Mouse (Mus musculus) spleen, adult 18-20 months (tissue): ENCODE measurements around the gene Aak1.

Experiments used
- DNase-seq, 2 experiments: peaks; one replicate each; pipeline ENCODE4 v3.0.0; 2022; ENCODE audit warnings: mixed read lengths in 2 of 2

The Aak1 gene

DNA sequence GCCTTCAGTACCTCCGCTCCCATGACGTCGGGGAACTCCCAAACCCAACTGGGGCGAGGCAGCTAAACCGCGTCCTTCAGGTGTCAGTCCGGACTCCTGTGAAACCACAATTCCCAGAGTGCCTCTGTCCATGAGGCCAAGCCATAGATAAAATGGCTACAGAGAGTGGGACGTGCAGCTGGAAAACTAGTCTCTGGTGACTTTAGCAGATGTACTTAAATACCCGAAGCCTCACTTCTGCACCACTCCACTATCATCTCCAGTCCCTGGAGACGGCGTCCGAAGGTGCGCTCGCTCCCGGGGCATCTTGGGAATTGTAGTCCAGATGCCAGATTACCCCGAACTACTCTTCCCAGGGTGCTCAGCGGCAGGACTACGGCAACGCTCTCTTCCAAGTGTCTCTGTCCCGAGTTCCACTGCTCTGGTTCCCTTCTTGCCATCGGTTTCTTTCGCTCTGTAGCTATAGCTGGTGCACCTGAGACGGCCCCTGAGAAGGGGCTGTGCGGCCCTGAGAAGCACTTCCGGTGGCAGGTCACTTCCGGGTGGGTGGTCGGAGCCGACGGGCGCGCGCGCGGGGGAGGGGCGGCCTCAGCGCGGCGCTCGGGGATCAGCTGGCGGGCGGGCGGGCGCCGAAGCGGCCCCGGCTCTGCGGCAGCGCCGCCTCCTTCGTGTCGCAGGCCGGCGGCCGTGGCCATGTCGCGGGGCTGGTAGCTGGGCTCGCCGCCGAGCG, at the start of gene Aak1:
Gene Aak1, plus strand, starts transcription at position 603 of the 730 bp plus-strand sequence.
- DNase-seq, result peak; percentile 83 to 88

DNA sequence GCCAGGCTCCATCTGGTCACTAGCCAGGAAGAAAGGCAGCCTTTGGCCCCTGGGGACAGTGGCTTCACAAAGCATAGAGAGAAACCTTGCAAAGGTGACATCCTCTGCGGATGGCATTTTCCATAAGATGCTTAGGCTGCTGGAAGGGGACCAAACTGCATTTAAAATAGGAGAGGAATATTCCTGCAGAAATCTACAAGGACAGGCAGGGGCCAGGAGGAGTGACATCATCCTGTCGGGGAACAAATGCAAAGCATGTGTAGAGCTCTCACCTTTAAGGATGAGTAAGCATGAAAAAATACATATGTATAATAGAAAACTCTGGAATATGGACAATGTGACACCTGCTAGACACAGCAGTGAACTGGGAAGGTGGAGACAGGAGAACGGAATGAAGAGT, 48.9 kb upstream of the Aak1 start:
- no peak for DNase-seq

DNA sequence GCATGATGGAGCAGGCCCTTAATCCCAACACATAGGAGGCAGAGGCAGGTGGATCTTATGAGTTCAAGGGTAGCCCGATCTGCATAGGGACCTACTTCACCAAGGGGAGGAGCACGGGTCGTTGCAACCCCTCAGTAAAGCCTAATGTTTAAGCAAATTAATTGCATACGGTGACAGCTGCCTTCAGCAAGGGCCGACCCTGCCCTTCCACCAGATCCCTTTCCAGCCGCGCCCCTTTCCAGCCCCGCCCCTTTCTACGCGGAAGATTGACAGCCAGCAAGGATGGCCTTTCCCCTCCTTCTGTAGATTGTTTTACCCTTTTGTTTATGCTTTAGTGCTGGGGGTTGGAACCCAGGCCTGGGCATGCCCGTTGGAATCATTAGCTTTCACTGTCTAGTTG, 47.9 kb upstream of the Aak1 start:
- no peak for DNase-seq

DNA sequence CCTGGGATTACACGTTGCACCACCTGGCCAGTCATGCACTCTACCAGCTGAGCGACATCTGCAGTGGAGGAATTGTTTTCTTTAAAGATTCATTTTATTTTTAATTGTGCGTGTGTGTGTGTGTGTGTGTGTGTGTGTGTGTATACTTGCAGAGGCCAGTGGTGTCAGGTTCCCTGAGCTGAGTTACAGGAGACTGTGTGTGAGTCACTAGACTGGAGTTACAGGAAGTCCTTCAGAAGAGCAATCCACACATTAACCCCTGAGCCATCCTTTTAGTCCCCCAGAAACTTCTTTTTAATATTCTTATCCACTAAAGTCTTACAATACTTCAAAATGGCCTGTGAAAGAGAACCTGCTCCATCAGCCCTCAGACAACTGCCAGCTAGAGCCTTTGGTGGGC, 44.7 kb upstream of the Aak1 start:
- no peak for DNase-seq

DNA sequence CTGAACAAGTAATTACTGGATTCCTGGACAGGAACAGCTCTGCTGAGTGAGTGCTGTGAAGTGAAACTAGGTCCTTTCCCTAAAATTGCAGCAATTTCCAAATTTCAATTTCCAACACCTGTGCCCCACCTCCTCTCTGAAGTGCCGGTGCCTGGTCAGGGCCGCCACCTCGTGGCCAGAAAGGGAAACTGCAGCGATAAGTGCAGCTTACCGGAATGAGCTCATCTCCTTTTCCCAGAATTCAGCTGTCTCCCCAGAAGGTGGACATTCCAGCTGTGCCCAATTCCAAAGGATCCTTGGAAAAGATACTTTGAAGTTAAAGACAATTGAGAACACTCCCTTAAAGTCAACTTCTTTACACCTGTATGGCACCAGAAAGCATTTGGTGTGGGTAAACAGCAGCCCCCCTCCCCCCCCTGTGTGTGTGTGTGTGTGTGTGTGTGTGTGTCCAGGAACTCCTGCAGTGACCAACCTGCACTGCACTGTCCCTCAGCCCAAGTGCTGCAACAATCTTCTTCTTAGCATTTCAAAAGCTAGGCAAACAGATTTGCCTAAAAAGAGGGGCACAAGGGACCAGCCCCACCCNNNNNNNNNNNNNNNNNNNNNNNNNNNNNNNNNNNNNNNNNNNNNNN, 42.7 kb upstream of the Aak1 start:
- peak; percentile 36 to 67 for DNase-seq

DNA sequence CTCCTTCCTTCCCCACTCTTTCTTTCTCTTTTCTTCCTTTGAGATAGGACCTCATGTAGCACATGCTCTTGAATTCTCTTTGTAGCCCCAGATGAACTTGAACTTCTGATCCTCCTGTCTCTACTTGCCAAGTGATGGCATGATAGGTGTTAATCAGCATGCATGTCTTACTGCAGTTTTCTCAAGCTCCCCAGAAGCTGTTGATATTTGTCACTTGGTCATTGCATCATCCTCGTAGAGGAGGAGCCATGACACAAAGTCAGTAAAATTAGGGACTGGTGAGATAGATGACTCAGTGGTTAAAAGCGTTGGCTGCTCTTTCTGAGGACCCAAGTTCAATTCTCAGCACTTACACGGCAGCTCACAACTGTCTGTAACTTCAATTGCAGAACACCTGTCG, 36.4 kb upstream of the Aak1 start:
- DNase-seq, result no peak

DNA sequence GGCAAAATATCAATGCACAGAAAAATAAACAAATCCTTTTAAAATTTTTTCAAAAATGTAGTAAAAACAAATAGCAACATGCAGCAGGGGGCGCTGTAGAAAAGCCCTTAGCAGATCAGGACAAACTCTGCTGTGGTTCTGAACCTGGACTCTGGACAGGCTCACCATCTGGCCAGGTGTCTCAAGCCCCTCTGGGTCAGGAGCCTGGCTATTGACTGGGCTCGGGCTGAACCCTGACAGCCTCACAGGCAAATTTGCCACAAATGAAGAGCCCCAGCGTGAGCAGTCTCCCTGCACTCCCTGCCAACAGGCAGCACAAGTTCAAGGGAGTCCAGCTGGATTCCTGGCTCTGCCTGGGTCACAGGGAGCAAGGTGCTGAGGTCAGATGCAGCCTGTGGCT, 36.0 kb upstream of the Aak1 start:
- peak; percentile 14 to 64 for DNase-seq

DNA sequence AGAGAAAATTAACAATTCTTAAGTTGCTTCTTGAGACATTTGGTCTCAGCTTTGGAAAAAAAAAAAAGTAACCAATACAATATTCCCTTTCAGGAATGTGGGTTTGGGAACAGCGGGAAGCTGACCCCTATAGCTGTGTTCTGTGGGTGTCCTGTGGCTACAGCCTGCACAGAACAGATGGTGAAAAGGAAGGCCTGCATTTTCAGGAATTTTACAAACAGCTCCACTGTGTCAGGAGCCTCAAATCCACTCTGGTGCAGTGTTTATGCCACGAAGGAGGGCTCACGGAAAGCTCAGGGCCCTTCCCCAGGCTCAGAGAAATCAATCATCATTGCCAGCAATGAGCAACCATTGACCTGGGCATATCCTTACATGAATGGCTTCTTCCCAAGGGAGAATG, 34.4 kb upstream of the Aak1 start:
- DNase-seq, result no peak

DNA sequence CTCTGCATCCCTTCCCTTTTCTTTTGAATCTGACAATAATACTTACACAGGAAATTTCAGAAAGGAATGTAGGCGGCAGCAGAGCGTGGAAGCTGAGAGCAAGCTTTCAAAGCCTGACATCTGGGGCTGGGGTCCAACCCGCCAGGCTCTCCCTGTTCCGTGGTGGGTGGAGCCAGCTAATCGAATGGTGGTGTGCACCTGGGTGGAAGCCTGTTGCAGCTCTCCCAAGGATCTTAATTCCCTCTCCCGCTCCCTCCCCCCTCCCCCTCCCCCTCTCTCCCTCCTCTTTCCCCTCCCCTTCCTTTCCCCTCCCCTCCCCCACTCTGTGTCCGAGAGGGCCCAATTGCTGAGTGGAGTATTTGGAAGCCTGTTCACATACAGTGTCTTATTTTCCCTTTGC, 33.9 kb upstream of the Aak1 start:
- DNase-seq, result no peak

DNA sequence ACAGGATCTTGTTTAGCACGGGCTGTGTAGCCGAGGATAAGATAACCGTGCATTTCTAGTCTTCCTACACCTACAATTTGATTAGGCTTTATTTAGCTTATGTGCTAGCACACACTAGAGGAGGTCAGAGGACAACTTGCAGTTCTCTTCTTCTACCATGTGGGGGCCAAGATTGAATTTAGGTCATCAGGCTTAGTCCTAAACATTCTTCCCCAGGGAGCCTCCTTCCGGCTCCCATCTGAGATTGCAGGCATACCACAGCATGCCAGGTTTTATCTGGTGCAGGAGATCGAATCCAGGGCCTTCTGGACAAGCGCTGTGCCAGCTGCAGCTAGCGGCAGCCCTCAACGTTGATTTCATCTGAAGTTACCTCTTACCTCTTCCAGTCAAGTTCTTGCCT, 32.7 kb upstream of the Aak1 start:
- no peak for DNase-seq

DNA sequence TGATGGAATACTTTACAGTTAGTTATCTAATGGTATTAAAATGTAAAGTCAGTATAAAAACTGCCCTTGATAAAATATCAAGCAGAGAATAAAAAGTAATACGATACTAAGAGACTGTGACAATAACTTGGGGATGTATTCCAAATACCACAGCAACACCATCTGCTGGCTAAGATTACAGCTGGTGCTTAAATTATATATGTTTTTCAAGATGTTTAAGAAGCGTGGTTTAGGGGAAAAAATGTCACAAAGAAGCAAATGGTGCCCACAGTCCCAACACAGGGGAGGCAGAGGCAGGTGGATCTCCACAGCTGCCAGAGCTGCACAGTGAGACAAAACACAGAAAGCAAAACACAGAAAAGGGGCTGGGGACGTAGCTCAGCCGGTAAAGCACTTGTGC, 30.4 kb upstream of the Aak1 start:
- no peak for DNase-seq

DNA sequence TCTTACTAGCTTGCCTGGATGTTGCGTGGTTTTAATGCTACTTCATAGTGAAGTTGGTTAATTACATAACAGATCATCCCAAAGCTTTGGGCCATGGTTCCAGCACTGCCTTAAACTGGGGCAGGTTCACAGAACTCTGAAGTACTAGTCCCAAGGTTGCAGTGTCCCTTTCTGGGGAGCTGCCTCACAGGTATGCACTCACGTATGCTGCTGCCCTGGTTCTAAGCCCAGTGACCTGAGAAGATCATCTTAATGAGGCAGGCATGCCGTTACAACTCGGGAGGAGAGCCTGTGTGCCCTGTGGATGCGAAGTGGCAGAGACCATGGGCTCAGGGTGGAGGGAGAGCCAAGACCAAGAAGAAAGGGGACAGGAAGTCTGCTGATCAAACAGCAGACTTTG, 29.4 kb upstream of the Aak1 start:
- DNase-seq, result no peak

DNA sequence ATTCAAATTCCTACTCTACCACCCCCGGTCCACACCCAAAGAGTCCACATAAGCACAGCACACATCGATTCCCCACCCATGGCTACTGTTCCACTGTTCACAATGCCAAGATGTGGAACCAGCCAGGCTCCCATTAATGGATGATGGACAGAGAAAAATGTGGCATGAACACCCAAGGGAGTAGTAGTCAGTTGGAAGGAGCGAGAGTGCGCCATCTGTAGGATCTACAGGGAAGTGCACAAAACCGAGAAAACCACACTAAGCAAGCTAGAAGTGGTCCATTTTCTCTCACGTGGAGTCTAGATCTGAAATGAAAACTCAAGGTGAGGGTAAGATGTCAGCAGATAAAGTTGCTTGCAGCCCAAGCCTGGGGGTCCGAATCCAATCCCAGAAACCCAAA, 28.6 kb upstream of the Aak1 start:
- DNase-seq, result no peak

DNA sequence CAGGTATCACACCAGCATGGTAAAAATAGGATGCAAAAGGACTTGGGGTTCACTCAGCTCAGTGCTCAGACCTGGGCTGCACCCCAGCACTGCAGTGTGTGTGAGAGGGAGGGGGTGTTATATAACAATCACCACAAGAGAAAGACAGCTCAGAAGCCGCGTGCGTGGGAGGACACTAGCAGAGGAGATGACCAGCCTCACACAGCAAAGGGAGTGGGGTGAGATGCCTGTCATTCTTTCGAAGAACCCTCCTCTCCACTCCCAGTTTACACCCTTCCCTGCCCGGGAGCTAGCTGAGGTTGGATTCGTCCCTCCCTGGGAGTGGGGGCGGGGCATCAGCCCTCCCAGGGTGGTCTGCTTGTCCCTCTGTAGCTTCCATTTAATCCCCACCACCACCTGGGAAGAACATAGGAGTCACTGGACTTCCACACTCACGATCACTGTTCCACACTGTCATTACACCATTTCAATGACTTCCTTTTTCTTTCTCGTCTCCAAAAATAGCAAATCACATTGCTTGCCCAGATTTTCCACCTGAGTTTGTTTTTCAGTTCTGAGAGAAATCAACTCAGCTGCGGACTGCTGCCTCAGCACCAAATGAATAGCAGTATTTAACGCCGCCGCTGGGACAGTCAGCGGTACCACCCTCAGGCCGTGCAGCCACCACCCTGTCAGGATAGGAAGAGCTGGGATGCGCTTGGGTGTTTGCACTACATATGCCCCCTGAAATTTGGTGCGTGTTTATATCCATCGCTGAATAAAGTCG, 26.8 kb upstream of the Aak1 start:
- no peak for DNase-seq

DNA sequence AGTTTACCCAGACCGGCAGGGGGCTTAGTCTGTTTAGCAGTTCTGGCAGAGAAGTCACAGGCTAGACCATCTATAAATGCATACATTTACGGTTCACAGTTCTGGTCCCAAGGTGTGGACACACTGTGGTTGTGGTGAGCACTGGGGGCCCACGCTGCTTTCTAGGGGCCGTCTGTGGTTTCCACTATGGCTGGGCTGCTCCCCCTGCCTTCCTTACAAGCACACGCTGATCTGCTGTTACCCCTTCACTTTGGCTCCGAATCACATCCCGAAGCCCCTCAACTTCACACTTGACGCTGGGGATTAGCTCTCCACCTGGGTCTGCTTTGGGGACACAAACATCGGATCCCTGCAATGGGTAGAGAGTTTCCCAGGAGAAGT, 26.3 kb upstream of the Aak1 start:
- DNase-seq, result no peak

DNA sequence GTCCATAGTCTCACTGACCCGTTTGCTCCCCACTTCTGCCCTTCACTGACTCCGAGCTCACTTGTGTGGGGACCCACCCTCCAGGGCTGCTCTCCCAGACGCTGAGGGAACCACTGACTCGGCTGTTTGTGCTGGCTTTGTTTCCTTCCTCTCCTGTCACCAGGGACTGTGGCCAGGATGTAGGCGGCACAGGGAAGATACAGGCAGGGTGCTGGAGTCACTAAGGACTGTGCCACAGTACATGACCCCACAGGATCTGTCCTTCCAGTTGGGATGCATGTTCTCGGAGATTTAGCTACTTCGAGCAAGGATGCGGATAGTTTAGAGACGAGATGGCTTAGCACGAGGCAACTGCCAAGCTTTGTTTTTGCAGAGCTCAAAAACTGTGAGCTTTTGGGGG, 25.5 kb upstream of the Aak1 start:
- no peak for DNase-seq

DNA sequence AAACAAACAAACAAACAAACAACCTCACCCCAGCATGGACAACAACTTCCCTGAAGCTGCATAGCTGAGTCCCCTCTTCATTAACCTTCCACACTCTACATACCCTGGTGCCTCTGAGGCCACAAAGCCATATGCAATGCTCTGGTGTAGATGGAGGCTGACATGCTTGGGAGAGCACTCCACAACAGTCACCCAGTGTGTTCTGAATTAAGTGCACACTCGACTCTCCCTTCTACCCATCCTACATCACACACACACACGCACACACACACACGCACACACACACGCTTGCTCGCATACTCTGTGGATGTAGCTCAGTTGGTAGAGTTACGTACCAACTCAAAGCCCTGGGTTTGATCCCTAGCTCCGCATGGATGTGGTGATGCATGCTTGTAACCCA, 24.9 kb upstream of the Aak1 start:
- no peak for DNase-seq

DNA sequence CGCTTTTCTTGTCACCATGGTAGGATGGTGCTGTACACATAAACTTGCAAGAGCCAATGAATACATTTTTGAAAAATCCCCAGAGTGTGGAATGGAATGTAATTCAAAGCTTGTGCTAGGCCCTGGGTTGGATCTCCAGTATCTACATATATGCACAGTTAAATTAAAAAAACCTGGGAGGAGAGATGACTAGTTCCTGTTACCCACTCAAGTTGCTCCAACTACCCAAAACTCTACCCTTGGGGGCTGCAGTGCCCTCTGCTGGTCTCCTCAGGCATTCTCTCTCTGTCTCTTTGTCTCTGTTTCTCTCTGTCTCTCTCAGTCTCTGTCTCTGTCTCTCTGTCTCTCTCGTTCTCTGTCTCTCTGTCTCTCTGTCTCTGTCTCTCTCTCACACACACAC, 21.9 kb upstream of the Aak1 start:
- DNase-seq, result peak in 1 of 2 experiments; percentile 39

DNA sequence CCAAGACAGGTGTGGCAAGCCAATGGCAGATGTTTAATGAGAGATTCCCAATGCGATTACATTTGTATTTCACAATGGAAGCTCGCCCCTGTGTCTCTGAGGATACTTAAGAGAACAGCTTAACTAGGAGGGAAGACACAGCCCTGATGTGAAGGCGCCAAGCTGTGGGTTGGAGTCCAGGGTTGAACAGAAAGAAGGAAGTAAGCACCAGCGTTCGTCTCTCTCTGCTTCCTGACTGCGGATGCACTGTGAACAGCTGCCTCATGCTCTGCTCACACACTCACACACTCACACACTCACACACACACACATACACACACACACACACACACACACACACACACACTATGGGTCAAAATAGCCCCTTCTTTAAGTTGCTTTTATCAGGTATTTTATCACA, 19.5 kb upstream of the Aak1 start:
- no peak for DNase-seq

DNA sequence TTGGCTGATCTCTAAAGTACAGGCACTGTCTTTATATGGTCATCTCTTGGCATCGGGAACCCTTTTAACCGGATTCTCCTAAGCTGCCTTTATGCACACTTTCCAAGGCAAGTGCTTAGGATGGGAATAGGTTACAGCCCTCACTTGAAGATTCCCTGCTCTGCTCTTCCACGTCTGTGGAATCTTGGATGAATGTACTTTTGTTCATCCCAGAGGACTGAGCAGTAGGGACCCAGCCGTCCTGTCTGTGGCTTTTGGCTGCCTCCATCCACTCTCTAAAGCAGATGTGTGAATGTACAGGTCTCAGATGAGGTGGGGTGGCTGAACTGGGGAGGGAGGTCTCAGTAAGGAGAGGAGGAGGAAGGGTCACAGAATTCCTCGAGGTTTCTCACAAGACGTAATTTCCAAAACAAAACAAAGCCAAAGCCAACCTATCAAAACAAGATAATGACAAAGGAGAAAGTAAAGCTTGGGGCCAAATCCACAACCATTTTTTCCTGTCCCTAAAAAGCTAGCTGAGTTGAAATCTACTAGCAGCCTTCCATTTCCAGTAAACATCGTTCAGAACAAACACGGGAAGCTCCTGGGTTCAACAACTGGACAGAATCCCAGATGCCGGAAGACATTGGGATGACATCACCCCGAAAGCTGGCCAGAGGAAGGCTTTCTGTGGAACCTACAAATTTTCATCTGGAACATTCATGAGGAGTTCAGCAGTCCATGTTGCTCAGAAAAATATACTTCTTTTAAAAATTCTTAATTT, 18.4 kb upstream of the Aak1 start:
- no peak for DNase-seq

DNA sequence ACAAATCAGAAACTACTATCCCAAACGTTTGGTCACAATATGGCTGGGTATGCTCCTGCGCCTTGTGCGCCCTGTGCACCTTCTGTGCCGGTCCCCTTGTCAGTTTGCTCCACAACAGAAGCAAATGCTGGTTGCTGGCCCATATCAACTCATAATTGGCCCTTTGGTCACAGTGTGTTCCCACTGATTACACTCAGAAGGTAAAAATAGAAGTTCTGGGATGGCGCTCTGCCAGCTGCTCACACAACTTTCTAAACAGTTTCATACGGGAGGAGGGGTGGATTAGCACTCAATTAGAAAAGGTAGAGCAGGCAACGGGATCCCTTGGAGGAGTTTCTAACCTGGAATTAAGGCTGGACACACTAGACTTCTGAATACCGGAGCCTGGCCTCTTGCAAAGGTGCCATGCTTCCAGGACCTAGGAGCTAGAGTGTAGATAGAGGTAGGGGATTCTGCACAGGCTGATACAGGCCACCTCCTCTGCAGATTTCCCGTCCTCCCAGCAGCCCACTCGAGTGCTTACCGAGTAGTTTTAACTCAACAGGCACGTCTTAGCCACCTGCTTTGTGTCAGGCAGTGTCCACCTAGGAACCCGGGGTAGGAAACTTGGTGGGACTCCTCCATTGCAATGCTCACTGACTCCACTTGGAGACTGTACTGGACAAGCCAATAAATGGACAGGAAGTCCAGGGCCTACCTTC, 16.4 kb upstream of the Aak1 start:
- no peak for DNase-seq

DNA sequence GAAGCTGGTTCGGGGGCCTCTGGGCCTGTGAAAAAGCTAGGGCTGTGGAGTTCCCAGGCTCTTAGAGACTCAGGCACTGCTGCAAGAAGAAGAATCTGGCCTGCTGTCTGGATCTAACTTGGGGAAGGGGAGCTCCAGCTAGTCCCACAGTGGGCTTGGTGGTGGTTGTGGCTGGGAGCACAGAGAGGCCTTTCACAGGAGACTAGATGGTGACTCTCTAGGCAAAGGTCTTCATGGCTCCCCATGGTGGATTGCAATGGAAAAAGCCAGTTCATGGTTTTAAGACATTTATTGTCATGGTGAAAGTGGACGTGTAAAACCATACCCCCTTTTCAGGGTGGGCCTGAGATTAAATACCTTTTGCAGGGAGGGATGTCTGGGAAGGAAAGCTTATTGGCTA, 10.2 kb upstream of the Aak1 start:
- DNase-seq, result no peak

DNA sequence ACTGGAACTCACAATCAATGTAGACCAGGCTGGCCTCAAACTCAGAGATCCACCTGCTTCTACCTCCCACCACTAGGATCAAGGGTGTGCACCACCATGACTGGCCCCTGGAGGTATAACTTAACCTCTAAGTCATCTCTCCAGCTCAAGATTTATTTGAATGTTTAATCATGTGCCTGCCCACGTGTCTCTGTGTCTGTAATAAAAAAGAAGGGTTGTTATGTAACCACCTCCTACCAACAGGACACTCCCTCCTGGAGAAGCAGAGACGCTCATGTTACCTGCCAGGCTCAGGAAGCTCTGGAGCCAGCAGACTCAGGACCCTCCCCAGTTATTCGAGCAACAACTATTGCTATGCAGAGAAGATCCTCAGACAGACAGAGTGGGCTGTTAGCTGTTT, 7.4 kb upstream of the Aak1 start:
- no peak for DNase-seq
